Mouse (Mus musculus): Measurements from ENCODE around the gene Hoxc4. TPM values are rescaled to one million over a fixed set of nuclear protein-coding genes. Genes with fewer than 3 reads are reported as not detected.

Hoxc4 gene
- total RNA-seq (2022), result not detected

DNA sequence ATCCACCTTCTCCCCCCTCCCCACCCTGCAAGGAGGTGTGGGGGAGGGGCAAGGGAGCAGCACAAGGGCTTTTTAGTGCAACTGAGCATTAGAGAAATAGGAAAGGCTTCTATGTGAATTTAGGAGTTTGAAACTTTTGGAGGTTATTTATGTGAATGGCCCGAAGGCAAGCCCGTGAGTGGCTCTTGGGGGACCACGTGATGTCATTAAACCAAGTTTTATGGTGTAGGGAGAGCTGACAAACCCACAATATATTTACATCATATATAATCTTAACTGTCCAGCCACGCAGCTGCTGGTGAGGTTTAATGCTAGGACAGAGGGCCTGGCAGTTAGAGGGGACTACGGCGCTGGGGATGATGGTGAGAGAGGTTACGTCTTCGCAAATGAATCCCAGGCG lies at the start of gene Hoxc4:
Gene Hoxc4, plus strand, starts transcription at position 299 of the 400 bp plus-strand sequence.
- no peak for DNase-seq (ENCODE audit: low spot score in 2 of 2)

DNA sequence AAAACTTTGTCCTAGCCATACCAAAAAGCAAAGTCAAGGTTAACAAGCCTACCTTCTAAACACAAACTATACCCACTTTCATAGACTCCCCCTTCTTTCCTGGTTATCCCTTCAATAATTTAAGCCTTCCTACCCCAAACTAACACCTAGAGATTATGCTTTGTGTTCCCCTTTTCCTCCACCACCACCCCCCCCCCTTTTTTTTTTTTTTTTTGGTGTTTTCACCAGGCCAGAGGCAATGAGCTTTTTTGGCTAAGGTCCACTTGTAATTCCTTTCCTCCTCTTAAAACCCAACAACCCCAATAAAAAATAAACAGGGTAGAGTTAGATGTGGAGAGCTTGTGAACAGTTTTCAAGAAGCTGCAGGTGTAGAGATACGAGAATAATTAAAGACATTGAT lies 49.4 kb upstream of the Hoxc4 start:
- no peak for DNase-seq (ENCODE audit: low spot score in 2 of 2)

DNA sequence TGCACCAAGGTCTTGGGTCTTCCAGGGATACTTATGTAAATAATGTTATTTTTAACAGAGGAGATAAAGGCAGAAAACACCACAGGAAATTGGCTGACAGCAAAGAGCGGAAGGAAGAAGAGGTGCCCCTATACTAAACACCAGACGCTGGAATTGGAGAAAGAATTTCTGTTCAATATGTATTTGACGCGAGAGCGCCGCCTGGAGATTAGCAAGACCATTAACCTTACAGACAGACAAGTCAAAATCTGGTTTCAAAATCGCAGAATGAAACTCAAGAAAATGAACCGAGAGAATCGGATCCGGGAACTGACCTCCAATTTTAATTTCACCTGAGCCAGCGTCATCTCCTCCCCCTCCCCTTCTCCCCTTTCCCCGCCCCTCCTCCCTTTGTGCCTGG lies 48.0 kb upstream of the Hoxc4 start:
- DNase-seq (ENCODE audit: low spot score in 2 of 2), result no peak

DNA sequence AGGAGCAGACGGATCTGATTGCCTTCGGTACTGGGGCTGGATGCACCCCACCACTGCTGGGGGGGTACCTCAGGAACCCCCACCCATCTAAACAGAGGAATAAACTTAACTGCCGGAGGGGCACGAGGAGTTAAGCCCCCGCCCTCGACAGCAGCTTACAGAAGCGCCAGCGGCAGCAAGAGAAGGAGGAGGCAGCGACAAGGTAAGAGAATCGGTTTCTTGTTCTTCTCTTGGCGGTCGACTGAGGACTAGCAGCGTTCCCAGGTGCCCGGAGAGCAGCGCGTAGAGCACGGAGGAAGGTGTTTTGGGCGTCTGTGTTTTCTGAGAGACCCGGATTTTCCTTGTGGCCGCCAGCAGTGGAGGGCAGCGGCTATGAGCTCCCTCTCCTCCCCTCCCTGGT lies 46.5 kb upstream of the Hoxc4 start:
- no peak for DNase-seq (ENCODE audit: low spot score in 2 of 2)

DNA sequence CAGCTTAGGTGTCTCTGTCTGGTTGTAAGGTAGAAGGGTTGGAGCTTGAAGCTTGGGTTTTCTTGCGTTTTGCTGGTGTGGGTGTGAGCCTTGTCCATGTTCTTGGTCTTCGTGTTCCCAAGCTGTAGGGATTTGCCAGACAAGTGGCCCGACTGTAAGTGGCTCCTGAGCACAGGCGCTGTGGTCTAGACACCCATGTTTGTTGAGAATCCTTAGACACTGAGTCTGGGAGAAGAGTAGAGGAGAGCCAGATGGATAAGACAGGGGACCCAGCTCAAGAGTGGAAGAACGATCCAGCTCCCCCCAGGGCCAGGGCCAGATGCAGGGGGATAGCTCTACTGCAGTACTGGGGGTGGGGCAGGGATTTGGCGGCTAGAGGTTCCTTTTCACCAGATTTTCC lies 46.0 kb upstream of the Hoxc4 start:
- no peak for DNase-seq (ENCODE audit: low spot score in 2 of 2)

DNA sequence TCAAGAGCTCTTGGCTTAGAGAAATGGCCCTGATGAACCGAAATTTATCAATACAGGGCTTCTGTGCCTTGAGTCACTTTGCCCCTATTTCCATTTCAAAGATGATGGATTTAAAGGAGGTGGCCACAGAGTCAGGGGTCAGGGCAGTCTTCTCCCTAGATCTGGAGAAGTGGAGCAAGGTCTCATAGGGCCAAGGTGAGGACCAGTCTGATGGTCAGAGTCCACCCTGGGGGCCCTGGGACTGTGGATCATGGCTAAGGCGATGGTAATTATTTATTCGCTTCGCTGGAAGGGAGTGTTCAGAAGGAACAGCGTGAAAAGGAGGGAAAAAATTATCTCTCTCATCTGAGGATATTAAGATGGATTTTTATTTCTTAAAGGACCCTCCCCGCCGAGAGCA lies 43.7 kb upstream of the Hoxc4 start:
- no peak for DNase-seq (ENCODE audit: low spot score in 2 of 2)

DNA sequence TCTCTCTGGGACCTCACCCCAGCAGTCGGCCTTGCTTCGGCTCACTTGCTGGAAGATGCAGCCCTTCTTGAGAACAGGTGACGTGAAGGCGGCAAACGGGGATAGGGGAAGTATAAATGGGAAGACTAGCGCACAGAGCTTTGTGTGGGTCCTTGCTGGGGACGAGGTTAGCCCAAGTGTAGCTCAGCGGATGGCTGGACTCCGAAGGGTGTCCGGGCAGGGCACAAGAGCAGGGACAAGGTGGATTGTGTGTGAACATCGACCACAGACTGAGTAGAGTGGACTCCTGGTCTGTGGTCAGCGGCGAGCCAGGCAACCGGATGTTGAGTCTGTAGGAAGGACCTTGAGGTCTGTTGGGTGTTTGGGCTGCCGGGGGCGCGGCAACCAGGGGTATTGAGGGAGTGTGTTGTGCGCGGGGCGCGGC lies 43.0 kb upstream of the Hoxc4 start:
- no peak for DNase-seq (ENCODE audit: low spot score in 2 of 2)

DNA sequence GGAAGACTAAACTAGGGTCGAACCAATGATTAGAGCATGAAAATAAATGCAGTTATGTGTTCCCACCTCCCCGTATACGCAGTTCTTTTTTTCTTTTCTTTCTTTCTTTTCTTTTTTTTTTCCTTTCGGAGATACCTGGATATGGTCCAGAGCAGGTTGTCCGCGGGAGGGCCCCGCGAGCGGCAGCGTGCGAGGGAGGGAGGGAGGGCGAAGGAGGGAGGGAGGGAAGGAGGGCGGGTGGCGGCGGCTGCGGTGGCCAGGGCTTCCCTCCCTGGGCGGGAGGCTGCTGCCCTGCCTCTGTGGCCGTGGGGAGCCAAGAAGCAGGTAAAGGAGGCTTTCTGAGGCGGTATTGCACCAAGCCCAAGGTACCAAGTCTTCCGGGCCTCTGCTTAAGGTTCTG lies 42.6 kb upstream of the Hoxc4 start, which contains the start of gene Hoxc9:
Gene Hoxc9, plus strand, starts transcription at position 269 of the 400 bp plus-strand sequence.
- DNase-seq (ENCODE audit: low spot score in 2 of 2), result no peak

DNA sequence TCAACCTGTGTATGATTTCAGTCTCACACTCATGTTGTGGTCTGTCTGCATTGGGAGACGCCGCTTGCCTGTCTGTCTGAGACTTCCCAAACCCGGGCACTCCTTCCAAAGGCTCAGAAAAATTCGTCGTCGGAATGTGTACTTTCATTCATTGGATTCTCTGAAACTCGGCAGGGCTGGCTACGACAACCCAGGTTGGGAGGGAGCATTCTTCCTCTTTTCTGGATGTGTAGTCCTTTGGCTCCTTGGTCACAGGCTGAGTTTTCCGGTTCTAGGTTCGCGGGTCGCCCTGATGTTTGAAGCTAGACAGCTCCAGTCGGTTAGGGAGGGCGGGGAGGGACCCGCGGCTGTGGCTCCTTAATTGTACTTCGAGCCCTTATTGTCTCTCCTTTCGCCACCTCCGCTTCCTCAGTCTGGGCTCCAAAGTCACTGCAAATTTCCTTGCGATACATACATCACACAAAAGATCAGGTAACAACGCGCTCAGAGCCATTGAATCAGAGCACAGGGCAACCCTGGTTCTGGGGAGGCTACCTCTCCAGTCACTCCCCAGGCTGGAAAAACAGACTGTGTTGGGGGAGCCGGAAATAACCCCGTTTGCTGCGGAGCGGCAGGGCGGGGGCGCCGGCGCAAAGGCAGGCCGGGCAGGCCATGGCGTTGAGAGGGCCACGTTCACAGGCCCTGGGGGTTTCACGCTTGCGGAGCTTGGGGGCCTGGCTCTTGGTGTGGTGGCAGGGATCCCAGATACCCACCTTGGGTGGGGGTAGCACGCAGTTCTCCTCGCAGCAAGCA lies 41.9 kb upstream of the Hoxc4 start:
- DNase-seq (ENCODE audit: low spot score in 2 of 2), result no peak

DNA sequence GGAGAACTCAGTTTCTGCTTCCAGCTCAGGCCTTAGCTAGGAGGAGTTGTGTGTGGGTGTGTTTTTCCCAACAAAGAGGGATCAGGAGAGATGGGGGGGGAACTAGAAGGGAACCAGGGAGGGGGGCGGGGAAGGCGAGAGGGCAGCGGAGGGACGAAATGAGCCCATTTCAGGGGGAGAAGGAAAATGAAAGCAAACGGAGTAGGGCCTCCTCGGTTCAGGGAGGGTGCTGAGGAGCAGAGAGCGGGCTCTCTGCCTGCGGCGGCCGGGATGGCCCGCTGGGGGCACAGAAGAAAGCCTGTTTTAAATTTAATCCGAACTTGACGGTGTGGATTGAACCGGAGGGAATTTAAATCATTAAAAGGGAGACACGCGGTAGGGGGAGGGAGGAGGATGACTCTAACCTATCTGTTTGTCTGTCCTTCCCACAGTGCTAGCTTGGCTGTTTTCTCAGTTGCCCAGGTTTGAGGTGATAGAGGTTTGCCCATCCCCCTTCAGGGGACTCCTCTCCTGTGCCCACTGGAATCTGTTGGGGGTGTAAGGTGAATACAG lies 41.2 kb upstream of the Hoxc4 start:
- DNase-seq (ENCODE audit: low spot score in 2 of 2), result no peak

DNA sequence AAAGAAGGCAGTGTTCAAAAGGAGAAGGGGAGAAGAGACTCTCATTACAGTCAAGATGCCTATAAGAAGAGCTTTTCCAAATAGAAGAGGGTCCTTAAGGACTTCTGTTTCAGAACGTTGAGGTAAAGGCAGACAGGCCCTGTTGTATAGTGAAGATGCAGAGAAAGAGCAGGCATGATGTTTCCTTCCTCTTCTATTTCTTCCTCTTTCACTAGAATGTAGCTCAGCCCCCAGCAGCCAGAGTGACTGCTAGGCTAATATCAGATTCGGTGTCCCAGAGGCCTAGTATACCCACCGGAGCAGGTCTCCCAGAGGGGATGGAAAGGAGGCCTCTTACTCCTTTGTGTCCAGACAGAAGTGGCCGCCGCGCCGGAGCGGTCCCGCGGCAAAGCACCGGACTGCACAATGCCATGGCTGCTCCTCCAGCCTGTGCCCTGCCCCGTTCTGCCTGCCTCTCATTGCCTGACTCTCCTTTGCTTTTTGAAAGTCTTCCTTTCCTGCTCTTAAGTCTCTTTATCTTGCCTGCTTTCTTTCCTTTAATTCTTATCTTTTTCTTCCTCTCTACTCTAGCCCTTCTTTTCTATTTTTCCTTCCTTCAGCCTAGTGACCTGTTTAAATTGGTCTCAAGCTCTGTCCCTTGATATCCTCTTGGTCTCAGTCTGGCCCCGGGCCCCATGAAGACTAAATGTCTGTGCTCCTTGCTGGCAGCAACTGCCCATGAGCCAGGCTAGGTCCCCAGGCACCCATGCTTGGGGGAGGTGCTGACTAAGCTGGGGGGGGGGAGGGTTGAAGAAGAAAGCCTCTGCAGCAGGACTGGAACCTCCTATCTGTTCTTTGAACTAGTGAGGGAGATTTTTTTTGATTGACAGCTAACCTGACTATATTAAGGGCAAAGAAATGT lies 39.9 kb upstream of the Hoxc4 start:
- no peak for DNase-seq (ENCODE audit: low spot score in 2 of 2)

DNA sequence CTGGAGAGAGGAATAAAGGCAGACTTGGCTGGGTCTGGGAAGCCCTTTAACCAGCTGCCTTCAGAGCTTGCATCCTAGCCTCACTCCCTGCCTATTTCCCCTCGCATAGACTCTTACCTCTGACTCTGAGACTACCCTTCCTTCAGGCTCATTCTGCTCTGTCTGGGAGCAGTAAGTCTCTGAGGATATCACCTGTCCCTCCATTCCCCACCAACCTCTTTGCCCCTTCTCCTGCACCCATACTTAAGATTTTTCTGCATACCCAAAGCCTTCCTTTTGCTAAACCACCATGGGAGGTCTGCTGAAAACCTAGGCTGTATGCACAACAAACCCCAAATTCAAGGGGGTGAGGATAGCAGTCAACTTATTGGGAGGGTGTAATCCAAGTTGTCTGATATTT lies 38.8 kb upstream of the Hoxc4 start:
- DNase-seq (ENCODE audit: low spot score in 2 of 2), result no peak

DNA sequence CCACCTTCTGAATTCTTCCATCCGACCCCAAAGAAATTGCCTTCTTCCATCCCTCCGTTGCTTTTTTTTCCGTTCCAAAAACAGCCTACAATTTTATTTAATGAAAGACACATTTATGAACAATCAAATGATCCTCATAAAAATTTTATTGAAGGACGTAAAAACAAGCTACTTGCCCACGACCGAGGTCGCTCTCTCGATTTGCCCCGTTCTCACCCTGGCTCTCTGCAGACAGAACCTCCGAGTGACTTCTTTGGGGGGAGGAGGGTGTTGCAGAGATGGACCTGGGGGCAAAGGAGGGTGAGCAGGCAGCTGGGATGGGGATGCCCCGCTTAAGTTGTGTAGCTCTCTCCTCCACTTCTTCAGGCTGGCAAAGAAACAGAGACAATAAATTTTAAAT lies 38.4 kb upstream of the Hoxc4 start:
- DNase-seq (ENCODE audit: low spot score in 2 of 2), result no peak

DNA sequence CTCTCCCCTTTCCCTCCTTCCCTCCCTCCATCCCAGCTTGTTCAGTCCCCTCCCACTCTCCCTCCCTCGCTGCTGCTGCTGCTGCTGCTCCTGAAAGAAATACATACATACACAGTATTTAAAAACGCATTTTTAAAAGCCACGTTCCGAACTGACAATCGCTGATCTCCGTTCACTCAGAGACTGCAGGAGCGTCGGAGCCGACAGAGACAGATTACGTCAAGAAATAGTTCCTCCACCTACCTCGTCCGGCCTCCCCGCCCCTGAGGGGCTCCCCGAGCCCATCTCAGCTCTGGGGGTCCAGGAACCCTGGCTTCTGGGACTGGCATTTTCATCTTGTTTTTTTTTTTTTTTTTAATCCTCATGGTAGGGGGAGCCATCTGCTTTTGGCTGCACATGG lies 37.8 kb upstream of the Hoxc4 start:
- no peak for DNase-seq (ENCODE audit: low spot score in 2 of 2)

DNA sequence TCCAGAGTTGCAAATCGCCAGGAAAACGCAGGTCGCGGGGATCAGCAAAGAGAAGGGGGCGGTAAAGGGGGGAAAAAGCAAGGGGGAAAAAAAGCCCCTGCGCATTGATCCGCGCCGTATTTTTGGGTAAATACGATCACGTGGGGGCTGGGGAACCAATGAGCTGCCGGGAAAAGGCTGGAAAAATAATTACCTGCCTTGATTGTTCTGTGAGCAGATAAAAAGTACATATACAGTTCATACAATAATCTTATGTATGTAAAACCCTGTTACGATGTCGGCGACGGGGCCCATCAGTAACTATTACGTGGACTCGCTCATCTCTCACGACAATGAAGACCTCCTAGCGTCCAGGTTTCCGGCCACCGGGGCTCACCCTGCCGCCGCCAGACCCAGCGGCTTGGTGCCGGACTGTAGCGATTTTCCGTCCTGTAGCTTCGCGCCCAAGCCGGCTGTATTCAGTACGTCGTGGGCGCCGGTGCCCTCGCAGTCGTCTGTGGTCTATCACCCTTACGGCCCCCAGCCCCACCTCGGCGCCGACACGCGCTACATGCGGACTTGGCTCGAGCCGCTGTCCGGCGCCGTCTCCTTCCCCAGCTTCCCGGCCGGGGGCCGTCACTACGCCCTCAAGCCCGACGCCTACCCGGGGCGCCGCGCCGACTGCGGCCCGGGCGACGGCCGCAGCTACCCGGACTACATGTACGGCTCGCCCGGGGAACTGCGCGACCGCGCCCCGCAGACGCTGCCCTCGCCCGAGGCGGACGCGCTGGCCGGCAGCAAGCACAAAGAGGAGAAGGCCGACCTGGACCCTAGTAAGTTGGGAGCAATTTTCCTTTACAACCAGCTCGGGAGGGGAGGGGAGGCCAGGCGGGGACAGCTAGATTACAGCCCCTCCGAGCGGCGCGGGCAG lies 37.1 kb upstream of the Hoxc4 start:
- DNase-seq (ENCODE audit: low spot score in 2 of 2), result no peak

DNA sequence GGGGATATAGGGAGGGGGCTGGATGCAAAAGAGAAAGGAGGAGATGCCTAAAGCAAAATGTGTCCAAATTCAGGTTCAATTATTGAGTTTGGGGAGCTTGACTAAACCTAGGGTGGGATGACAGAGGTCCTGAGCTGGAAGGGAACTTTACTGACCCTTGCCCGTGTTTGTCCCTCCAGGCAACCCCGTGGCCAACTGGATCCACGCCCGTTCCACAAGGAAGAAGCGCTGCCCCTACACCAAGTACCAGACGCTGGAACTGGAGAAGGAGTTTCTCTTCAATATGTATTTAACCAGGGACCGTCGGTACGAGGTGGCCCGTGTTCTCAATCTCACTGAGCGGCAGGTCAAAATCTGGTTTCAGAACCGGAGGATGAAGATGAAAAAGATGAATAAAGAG lies 35.0 kb upstream of the Hoxc4 start:
- DNase-seq (ENCODE audit: low spot score in 2 of 2), result no peak

DNA sequence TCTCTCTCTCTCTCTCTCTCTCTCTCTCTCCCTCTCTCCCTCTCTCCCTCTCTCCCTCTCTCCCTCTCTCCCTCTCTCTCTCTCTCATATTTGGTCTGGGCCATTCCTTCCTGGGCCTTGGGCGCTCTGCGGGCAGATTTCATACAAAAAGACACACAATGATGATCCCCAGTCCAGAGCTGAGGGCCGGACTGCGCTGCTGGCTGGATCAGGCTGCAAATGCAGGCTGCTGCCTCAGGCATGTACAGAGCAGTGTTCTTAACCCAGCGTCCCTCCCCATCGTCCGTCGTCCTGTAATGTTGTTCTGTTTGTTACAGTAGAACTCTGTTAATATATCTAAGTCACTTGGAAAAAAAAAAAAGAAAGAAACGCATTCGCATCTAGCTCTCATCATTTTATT lies 34.2 kb upstream of the Hoxc4 start:
- no peak for DNase-seq (ENCODE audit: low spot score in 2 of 2)

DNA sequence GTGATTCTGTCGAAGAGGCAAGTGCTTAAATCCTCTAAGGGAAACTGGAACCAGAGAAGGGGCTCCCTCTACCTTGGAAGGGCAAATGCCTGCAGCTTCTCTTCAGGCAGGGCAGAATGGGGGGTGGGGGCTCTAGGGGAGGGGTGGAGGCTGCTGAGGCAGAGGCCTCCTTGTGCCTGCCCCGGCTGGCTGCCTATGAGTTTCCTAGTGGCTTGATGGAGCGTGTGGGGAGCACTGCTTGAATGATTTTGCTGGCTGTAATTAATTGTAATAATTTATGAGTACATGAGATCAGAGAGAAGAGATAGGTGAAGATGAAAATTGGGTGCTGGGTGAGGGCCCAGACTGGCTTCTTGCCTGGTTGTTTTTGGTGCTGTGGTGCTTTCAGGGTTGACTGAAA lies 33.8 kb upstream of the Hoxc4 start:
- DNase-seq (ENCODE audit: low spot score in 2 of 2), result no peak

DNA sequence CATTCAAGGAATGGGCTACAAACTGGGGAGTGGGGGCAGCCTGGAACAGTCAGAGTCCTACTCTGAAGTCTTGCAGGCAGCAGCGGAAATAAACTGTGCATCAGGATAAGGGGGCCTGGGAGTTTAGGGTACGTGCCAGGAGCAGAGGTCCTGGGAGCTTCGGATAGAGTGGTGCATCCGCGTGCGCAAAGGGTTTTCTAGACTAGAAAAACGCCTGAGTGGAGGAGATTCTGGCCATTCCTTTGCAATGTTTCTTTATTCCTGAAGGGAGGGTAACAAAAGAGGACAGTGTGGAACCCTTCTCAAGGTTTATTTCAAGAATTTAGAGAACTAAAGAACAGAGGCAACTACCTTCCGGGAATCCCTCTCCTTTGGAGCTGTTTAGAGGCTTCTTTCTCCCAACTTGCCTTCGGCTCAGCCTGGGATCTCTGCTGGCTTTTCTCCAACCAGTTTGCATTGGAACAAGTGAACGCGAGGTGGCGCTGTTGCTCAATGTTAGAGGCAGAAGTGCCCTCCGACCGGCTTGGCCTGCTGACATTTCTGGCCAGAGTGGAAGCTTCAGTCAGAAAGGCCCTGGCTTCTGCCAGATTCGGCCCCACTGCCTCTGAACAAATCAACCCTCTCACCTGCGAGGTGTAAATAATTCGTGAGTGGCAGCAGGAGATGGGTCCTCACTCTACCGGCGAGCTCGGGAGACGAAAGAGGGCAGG lies 31.5 kb upstream of the Hoxc4 start:
- DNase-seq (ENCODE audit: low spot score in 2 of 2), result peak; percentile 53 to 85

DNA sequence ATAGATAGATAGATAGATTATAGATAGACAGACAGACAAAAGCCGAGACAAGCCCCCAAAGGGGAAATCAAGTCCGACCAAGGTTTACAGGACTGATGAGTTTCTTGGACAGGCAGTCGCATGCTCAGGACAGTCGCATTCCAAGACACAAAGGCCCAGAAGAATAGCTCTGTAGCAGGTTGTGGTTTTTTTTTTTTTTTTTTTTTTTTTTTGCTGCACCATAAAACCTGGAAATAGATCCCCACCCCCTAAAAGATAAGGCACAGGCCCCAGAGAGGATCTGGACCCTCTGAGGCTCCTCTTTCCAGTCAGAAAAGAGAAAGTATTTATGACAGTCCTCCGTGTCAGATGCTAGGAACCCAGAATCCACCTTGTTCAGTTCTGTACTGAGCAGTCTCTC lies 30.7 kb upstream of the Hoxc4 start:
- no peak for DNase-seq (ENCODE audit: low spot score in 2 of 2)

Data from layer of hippocampus, adult 8-10 months (tissue).